Mouse (Mus musculus): Measurements from ENCODE around the gene Stam2. TPM values are rescaled to one million over a fixed set of nuclear protein-coding genes. Genes with fewer than 3 reads are reported as not detected.

Stam2 gene
- total RNA-seq (2021), result 10 to 100 TPM; 36.4 to 38.2 TPM

DNA sequence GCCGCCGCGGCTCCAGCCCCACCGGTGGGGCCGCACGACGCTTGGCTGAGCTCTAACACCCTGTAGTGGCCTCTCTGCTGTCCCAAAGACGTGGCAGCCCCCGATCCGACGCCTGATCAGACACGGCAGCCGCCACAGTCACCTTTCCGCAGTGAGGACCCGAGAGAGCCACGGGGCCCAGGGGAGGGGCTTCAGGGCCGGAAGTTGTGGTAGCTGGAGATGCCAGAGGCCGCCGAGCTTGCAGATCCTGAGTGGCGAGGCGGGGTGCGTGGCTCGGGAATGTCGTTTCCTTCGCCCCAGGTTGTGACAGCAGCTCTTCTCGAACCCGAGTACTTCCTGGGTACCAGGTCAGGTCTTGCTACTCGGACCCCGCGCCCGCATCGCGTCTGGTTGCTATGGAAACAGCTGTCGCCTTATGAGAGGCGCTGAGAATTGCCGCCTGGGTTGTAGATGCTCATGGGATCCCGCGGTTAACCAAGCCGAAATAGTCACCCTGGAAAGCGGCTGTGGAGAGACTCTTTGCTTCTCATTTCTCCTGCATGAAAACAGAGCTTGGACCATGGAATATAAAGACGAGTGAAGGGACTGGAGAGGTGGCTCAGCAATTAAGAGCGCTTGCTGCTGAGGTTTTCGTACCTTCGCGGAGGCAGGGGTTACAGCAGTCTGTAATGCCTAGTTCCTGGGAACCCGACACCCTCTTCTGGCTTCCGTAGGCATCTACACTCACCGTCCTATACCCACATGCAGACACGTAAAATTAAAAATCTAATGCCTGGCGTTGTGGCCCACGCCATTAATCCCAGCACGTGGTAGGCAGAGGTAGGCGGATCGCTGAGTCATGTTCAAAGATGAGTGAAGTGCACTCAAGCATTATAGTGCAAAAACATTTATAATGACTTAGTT is at the start of gene Stam2:
Gene Stam2, minus strand, starts transcription at position 26 of the 903 bp plus-strand sequence.
- intact Hi-C loops (cut with DNase I), result loop anchor here (10.0 kb wide), 1 partner anchor 108 kb away; no protein-coding TSS in a partner anchor
- peak; percentile 89 for DNase-seq

DNA sequence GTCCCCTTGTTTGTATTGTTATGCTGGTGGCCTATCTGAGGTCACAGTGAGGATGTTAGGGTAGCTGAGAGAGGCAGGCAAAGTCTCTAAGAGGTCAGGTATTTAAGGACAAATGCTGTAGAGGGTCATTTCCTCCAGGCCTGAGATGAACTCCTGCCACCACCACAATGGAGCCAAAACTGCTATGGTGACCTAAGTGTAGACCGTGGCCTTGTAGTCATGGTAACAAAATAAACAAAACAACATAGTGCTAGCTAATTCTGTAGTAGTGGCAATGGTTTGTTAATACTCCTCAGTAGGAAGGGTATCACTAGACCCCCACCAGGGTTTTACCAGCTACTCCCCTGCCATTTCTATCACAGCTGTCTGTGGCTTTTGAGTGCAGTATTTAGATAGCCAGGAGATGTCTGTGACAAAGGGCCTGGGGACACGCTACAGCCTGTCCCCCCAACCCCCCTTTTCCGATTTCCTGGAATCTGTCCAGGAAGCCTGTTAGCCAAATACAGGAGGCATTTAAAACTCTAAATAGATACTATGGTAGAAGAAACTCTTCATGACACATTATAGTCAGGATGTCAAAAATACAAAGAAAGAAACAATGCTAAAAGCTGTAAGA is 43.1 kb upstream of the Stam2 start:
- intact Hi-C loops (cut with DNase I), result no loop called here
- no peak for DNase-seq

DNA sequence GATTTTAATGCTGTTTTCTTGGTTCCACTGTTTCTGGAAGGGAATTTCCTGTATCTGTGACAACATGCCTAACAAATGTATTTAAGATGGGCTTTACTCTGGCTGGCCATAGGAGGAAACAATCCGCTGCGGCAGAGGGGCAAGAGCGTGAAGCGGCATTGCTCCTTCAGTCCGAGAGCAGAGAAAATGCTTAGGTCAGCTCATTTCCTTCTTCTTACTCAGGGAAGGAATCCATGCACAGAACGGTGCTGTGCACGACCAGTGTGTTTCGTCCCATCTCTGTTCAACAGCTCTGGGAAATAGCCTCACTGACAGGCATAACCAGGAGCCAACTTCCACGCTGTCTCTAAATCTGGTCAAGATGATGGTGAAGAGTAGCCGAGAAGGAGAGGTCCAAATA is 37.9 kb upstream of the Stam2 start:
- intact Hi-C loops (cut with DNase I), result loop anchor here (10.0 kb wide), 1 partner anchor 75 kb away; the partner anchor contains the start of gene Fmnl2
- DNase-seq, result no peak

DNA sequence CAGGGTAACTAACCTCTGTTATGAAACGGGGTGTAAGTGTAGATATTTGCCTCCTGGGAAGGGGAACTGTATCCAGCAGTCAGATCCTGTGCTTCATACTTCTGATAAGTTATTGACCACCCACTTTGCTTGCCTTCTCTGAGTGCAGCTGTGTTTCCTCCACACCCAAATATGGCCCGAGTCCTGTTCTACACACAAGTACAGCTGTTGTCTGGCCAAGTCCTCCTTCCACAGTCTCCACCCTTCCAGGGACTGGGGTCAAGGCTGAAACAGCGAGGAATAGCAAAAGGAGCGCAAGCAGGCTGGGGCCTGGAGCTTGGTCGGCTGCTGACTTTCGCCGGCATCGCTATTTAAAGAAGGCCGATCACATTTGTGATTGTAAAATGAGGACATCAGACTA is 37.3 kb upstream of the Stam2 start:
- DNase-seq, result no peak
- intact Hi-C loops (cut with DNase I), result loop anchor here (10.0 kb wide), 1 partner anchor 75 kb away; the partner anchor contains the start of gene Fmnl2

DNA sequence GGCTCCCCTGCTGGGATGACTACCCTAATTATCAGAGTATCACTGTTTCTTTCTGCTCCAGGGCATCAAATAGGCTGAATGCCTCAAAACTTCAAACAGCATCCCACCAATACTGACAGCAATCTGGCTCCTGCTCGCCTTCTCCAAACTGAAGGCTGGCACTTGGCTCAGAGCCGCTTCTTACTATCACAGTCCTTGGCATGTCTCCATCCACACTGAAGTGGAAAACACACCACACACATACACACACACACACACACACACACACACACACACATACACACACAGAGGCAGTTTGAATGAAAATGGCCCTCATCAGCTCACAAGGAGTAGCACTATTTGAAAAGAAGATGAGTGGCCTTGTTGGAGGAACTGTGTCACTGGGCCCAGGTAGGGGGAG is 35.8 kb upstream of the Stam2 start:
- peak; percentile 71 for DNase-seq
- intact Hi-C loops (cut with DNase I), result loop anchor here (10.0 kb wide), 1 partner anchor 77 kb away; the partner anchor contains the start of gene Fmnl2

DNA sequence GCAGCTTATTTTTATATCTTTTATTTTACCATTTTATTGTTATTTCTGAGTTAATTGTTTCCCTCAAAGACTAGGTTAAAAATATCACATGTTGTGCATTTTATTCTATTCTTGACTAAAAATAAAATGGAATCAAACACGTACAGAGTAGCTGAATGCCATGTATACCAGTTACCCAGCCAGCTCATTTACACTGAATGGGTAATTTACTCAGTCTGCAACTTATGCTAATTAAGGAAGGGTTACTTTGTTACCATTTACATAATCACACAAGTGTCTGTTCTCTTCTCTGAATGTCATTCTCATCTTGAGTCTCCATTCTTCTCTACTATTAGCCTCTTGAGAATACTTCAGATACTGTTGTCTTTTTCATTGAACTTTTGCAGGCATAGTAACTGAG is 32.3 kb upstream of the Stam2 start:
- no peak for DNase-seq
- intact Hi-C loops (cut with DNase I), result loop anchor here (10.0 kb wide), 1 partner anchor 80 kb away; the partner anchor contains the start of gene Fmnl2

DNA sequence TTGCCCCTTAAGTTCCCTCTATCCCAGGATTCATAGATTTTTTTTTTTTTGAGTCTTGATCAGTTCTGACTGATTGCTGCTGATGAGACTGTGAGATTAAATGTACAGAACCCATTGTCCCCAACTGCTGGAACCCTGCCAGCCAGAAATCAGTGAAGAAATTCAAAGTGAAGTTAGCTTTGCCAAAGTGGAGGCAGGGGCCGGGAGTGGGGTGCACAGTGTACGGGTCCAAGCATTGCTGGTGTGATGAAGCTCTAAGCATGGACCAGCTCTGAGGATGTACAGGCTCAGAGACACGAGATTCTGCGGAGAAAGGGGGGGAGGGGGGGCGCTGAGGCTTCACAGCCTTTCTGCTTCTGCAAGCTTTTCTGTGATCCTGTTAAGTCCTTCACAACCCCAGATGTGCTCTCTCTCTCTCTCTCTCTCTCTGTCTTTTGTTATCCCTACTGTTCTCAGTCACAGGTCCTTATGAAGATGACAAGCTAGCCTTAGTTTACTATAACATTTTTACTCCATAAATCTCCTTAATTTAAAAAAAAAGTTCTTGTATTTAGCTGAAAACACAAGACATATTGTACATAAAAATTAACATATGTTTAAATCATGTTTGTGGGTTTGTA is 30.8 kb upstream of the Stam2 start:
- no peak for DNase-seq
- intact Hi-C loops (cut with DNase I), result loop anchor here (10.0 kb wide), 1 partner anchor 82 kb away; the partner anchor contains the start of gene Fmnl2

DNA sequence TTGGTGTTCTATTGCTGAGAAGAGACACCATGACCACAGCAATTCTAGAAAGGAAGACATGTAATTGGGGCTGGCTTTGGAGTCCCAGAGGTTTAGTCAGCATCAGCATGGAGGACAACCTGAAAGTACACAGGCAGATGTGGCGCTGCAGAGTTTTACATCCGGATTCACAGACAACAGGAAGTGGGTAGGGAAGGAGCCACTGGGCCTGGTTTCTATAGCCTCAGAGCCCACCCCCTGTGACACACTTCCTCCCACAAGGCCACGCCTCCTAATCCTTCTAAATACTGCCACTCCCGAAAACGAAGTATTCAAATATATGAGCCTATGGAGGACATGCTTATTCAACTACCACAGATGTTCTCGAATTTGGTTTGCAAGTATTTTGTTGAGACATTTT is 23.0 kb upstream of the Stam2 start:
- DNase-seq, result no peak
- intact Hi-C loops (cut with DNase I), result no loop called here

DNA sequence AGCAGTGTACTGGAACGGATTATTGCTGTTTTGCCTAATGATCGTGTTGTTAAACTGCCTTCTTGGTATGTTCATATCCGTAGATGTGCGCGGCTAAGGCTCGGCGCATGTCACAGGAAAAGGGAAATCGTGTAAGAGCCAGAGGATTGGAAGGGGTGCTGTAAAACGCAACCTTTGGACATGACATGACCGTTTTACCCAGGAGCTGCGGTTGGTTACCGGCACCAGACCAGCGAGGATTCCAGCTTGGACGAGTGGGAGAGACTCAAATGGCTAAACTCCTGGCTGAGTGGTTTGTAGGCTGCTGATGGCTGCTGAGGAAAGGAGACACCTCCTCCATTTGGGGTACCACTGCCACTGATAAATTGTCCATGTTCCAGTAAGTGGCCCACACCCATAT is 21.8 kb upstream of the Stam2 start:
- intact Hi-C loops (cut with DNase I), result no loop called here
- DNase-seq, result no peak

DNA sequence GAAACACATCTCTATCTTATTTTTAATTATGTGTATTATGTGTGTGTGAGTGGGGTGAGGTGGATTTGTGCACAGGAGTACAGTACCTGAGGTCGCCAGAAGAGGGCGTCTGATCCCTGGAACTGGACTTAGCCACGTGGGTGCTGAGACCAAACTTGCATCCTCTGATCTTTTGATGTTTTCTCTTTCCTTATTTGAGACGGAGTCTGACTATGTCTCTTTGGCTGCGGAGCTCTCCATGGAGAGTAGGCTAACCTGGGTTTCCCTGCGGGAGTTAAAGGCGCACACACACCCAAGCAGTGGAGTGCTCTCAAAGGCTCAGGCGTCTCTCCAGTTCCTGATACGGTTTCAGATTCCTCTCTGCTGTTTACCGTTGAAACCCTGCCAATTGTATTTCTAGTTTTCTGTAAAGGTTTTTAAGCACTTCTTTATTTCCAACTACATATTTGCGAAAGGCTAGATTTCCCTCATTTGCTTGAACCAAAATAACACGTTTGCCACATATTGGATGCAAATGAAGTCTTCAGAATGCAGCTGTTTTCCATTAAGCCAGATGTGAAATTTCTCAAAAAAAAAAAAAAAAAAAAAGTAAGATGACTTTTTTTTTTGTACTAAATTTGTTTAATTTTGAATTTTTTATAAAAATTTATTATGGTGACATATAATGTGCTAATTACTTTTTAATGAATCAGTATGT is 21.1 kb upstream of the Stam2 start:
- DNase-seq, result peak; percentile 81
- intact Hi-C loops (cut with DNase I), result no loop called here

DNA sequence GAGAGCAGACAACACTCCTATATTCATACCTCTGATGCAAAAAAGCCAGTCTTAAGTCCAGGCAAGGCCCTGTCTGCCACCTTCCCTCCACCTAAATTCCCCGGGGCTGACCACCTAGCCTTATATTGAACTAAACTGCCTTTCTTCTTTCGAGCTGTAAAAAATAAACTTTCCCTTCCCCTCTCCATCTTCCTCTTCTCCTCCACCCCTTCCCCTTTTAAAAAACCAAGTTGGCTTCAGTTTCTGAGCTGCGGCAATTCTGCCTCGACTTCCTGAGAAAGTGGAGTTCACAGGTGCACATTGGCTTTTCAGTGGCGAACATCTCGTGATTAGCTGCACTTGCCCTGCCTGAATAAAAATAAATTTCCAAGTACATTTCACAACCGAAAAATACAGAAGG is 20.4 kb upstream of the Stam2 start:
- intact Hi-C loops (cut with DNase I), result no loop called here
- DNase-seq, result no peak

DNA sequence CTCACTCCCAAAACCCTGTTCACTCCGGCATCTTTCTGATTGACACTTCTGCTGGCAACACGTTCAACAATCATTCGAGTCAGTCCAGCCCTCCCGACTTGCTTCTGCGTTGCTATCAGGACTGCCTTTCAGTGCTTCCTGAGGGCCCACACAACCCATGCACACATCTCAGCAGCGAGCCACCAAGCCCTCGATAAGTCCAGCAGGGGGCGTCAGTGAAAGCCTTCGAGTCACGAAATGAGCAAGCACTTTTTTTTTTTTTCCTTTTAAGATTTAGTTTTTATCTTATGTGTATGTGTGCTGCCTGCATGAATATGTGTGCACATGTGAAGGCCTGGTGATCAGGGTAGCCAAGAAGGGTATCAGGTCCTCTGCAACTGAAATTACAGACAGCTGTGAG is 16.5 kb upstream of the Stam2 start:
- DNase-seq, result peak; percentile 51
- intact Hi-C loops (cut with DNase I), result loop anchor here (5.0 to 10.0 kb wide), 2 partner anchors 364 to 436 kb away; partner anchors contain the start of genes Arl6ip6 and Prpf40a

DNA sequence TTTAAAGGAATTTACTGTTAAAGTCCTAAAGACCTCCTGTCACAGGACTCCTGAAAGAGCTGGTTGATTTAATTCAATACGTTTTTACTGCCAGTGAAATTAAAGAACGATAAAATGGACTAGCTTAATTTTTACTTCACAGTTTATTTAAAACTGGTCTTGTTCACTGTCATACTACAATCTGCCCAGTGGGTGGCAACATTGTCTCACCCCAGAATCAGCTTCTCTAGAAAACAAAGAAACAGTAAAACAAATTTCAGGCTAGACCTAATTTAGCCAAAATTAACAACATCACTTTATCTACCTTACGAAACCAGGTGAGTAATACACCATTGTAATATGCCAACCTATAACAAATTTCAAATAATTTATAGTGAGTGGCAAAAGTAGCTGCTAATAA is 14.6 kb upstream of the Stam2 start:
- peak; percentile 35 for DNase-seq
- intact Hi-C loops (cut with DNase I), result loop anchor here (5.0 to 10.0 kb wide), 2 partner anchors 366 to 438 kb away; partner anchors contain the start of genes Arl6ip6 and Prpf40a

DNA sequence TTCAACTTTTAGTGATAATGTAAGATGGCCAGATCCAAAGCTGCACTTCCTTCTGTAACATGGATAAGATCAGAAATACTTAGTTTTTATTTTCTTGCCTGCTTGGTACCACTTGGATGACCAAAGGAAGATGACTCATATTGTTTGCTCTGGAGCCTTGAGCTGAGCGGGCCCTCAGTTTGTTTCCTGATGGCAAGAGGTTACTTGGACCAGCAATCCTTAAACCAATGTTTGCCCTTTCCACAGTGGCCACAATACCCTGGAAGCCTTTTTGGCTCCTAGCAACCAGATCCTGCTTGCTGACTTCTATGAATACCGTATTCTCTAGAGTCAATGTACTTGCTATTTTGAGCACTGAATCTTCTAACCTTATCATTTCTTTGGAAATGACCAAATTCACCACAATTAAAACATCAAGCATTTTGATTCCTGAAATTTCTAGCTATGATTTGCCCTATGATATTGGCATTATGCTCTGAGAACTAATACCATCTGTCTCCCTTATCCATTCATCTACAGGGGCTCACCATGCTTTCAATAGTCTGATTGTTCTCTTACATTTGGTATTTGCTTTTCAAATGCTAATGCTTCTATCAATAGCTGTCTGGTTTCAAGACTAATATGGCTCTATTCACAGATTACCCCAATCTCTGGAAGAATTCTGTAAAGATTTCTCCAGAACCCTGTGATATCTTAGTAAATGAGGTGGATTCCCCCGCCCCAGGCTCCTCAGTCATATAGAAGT is 11.7 kb upstream of the Stam2 start:
- intact Hi-C loops (cut with DNase I), result loop anchor here (10.0 kb wide), 1 partner anchor 441 kb away; the partner anchor contains the start of genes Arl6ip6 and Prpf40a
- DNase-seq, result no peak

DNA sequence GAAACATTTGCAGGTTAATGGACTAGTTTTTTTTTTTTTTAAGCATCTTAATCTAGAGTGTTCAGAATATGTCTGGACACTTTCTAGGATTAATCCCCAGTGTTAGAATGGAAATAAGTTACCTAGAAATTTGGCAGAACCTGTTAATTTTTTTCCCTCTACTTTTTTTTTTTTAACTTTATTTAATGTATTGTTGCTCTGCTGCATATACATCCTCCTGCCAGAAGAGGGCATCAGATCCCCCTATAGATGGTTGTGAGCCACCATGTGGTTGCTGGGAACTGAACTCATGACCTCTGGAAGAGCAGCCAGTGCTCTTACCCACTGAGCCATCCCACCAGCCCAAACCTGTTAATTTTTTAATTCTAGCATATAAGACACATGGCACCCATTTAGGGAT is 2.0 kb upstream of the Stam2 start:
- intact Hi-C loops (cut with DNase I), result loop anchor here (10.0 kb wide), 1 partner anchor 109 kb away; no protein-coding TSS in a partner anchor
- DNase-seq, result no peak

DNA sequence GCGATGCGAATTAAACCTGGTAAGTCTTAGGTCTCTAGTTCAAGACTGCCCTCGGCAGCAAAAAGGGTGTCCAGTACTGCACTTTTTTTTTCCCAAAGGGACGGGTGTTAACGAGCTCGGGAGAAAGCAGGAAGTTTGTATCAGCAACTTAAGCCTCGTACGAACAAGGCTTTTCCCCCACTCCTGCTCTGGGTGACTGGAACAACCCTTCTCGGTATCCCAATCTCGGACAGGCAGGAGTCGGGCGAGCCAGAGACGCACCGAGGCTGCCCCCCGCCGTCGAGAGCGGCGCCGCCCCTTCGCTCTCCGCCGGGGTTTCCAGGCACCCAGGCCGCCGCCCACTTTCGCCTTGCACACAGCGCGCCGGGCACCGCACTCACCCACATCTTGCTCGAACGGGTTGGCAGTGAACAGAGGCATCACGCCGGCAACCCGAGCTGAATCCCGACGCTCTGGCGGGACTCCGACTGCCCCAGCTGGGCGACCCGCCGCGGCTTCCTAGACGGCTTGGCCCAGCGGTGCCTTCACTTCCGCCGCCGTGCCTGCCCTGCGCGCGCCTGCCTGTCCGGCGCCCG is 313 bp downstream of the Stam2 start:
- DNase-seq, result peak; percentile 76
- intact Hi-C loops (cut with DNase I), result loop anchor here (10.0 kb wide), 1 partner anchor 107 kb away; no protein-coding TSS in a partner anchor

DNA sequence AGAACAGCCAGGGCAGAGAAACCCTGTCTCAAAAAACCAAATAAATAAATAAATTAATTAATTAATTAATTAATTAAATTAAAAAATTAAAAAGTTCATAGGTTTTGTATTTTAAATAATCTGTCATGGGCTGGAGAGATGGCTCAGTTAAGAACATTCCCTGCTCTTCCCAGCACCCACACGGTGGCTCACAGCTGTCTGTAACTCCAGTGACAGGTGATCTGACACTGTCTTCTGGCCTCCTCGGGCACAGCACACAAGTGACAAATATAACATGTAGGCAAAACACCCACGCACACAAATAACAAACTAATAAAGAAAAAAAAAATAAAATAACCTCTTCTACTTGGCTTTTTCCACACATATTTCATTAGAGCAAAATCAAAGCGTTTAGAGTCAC is 1.5 kb downstream of the Stam2 start:
- intact Hi-C loops (cut with DNase I), result loop anchor here (10.0 kb wide), 1 partner anchor 106 kb away; no protein-coding TSS in a partner anchor
- DNase-seq, result no peak

DNA sequence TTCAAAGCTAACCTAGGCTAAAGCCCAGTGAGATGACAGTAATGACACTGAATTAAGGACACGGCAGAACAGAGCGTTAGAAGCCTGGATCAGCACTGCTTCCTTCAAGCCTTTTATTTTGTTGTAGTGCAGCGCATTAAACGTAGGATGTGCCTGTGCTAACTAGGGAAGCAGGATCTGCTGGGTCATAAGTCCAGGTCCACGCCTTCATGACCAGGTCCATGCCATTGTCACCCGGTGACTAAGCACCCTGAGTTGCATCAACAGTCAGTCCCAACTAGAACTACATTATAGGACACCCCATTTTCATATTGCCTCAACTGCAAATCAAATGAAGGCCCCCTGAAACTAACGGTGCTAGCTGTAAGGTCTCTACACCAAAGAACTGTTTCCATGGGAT is 7.6 kb downstream of the Stam2 start:
- intact Hi-C loops (cut with DNase I), result no loop called here
- DNase-seq, result no peak

DNA sequence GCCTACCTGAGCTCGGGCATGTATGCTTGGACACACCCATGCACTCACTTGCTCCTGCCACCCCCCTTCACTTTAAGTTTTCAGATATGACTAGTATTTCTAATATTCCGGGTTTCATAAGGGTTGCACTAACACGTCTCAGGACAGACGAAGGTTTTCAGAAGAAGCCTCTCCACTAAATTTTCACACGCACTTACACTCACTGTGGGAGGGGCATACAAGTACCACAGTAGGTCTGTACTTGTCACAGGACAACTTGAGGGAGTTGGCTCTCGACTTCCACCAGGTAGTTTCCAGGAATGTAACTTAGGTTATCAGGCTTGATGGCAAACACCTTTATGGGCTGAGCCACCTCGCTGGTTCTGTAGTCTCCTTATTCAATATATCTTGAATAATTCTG is 8.4 kb downstream of the Stam2 start:
- no peak for DNase-seq
- intact Hi-C loops (cut with DNase I), result no loop called here
